Mouse (Mus musculus): ENCODE measurements around the gene Cenpq.

The Cenpq gene

DNA sequence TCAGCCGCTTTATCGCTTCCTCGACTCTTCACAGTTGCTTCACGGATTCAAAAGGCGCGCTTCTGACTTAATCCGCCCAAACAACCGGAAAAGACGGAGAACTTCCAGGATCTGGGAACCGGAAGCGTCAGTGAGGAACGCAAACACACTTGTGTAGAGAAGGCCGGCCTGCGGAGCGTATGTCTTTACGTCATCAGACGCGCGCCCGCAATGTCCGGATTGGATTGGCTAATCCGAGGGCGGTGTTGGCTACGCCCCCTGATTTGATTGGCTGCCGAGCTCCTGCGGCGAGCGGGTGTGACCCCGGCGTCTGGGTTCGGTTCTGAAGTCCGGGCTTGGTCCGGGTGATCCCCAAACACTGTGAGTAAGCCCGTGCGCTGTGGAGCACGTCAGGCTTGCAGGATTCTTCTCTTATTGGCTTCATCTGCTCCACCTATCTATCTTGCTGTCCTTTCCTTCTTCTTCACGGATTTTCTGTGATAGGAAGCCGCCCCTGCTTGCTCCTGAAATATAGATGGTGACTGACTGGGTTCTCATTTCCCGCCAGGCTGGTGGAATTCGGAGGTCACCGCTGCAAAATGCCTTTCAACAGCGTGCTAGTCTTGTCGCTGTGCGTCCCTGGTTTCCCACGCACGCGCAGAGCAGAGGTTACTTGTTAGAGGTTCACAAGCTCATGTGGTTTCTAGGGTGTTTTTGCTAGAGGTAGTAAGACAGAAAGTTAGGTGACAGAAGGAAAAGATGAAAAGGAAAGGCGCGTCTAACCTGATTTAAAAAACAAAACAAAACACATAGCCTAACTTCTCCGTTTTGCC lies at the start of gene Cenpq, which contains the start of gene Mut:
Cenpq (minus strand) TSS at position 628 of the 812 bp plus-strand sequence.
Mut (plus strand) TSS at position 266 of the 812 bp plus-strand sequence.
- DNase-seq (ENCODE audit: low read depth): peak; percentile 97

DNA sequence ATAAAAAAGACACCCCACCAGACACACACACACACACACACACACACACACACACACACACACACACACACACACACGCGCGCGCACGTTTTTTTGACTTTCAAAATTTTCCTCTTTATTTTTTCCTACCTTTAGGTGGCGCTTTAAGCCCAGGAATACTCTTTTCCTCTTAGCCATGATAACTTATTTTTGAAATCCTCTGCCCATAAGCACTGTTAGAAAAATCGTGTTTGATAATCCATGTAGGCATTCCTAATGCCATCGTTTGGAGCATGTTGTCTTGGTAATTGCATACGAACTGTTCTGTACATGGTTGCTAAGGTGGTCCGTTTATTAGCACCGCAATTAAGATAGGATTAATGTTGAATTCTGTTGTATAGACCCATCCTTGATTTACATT lies 43.1 kb upstream of the Cenpq start:
- DNase-seq (ENCODE audit: low read depth): peak; percentile 18

DNA sequence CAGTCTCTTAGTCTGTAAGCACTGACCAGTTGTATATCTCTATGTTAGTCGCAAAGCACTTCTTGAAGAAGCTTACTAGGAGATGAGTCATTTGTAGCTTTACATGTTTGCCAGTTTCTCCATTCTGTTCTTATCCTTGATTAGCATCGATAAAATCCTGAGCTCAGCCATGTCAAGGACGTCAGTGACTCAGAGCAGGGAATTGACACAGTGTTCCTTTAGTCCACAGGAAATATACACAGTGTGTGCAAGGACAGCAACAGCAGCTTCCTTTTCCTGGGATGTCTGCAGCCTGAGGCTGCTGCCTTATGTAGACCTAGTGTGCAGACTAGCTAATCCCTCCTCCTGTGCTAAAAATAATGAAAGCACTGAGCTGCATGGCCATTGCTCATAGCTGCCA lies 13.7 kb upstream of the Cenpq start:
- DNase-seq (ENCODE audit: low read depth): peak; percentile 61

DNA sequence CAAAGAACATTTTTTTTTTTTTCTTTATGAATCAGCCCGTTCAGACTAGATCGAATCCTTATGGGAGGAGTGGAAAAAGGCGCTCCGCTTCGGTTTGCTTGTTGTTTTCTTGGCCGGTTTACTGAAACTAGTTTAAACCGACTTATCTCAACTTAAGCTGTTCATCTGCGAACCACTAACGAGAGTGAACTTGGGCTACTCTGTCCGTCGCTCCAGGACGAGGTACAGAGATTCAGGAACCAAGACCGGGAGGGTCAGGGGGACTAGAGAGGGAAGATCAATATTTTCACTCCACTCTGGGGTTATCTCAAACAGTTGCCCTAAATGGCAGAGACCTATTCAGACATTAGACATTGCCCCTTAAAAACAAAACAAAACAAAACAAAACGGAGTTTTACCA lies 862 bp downstream of the Cenpq start:
- peak; percentile 51 for DNase-seq (ENCODE audit: low read depth)

DNA sequence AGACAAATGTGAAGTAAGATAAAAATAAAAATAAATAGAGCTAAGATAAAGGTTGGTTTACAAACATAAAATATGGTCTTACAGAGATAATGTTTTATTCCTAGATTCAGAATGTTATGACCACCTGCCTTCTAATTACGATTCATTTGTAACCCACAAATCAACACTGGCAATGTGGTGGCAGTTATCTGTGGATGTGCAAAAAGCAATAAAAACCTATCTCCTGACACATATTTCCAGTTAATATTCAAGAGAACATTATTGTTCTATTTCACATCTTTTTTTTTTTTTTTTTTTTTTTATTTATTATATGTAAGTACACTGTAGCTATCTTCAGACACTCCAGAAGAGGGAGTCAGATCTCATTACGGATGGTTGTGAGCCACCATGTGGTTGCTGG lies 19.3 kb downstream of the Cenpq start:
- no peak for DNase-seq (ENCODE audit: low read depth)

DNA sequence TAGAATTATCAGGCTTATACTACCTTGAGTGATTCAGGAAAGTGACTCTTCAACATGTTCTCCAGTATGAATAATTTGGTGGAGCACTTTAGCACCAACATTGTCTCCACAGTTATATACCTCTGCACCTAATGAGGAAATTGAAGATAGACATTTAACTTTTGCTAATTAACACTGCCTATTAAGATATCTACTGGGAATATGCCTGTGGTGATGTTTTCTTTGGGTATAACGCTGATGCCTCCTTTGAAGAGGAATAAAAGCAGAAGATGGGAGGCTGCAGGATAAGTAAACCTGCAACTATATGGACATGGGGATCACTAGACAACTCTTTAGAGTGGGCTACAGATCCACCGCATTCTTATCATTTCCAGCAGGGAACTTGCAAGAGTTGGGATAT lies 20.6 kb downstream of the Cenpq start, which contains the start of gene Glyatl3:
Glyatl3 (minus strand) TSS at position 101 of the 400 bp plus-strand sequence.
- DNase-seq (ENCODE audit: low read depth): no peak

DNA sequence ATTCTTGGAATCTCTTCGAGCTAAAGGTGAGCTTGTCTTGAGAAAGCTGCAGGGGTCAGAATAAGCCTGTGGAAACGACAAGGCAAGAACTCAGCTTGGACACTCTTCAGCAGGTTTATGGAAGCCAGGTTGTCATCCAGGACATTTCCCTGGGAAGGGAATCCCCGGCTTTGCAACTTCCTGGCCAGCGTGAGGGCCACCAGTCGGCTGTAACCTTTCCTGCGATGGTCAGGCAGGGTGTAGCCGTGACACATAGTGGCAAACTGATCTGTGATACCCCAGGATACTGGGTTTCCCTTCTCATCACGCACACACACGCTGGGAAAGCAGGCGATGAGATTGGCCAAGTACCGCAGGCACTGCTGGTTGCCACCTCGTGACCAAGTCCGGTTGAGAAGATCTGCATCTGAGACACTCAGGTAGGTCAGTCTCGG lies 30.1 kb downstream of the Cenpq start:
- no peak for DNase-seq (ENCODE audit: low read depth)

DNA sequence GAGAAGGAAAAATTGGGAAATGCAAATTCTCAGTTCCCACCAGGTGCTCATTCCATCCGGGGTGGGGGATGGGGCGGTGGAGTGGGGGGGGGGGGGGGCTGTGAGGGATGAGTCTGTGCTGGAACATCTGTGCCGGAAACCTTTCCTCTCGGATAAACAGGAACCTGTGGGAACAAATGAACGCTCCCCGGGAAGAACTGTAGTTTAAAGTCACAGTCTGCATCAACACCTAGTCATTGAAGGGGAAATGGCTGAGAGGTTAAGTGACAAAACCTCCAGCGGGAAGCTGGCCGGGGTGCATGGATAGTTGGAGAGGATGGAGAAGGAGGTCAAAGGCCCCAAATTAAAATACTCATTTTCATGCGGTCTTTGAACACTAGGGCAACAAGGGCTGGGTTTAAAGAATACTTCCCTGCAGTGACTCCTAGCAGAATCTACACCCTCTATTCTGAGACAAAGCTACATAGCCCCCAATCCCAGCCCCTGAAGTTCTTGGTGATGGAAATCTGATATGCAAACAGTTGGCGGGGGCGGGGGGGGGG lies 30.7 kb downstream of the Cenpq start:
- DNase-seq (ENCODE audit: low read depth): no peak

DNA sequence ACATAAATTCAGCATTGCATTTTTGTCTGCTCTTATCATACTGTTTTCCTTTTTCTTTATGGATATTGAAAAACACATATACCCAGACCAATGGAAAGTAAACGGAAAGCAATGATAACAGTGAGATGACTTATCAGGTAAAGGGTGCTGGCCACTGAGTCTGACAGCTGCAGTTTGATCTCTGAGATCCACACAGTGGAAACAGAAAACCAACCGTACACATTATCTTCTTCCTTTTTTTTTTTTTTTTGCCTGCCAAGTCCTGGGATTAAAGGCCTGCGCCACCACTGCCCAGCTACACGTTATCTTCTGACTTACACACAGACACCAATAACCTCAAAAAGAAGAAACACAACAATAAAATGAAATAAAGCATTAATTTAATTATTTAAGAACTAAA lies 31.5 kb downstream of the Cenpq start:
- DNase-seq (ENCODE audit: low read depth): no peak

DNA sequence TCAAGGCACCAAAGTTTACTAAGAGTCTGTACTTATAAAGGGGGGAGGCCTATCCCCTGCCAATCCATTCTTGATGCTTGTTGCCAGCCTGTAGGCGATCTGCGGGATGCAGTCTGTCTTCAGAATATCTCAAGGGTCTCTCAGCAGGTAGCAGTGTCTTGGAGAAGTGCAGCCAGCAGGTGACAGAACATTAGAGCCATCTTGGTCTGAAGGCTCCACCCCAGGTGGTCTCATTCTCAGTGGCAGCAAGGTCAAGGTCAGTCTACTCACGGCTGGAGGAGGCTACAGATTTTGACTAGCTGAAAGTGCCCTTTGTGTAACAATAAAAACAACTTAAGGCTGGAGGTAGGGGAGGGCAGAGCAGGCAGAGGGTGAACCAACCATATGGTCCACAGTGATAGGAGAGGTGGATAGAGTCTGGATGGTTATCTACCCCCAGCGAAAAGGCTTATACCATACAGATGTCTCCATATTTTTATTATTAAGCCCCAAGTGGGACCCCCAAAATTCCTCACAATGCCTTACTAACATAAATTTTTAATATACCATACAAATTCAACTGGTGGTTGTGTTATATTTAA lies 35.0 kb downstream of the Cenpq start:
- no peak for DNase-seq (ENCODE audit: low read depth)

DNA sequence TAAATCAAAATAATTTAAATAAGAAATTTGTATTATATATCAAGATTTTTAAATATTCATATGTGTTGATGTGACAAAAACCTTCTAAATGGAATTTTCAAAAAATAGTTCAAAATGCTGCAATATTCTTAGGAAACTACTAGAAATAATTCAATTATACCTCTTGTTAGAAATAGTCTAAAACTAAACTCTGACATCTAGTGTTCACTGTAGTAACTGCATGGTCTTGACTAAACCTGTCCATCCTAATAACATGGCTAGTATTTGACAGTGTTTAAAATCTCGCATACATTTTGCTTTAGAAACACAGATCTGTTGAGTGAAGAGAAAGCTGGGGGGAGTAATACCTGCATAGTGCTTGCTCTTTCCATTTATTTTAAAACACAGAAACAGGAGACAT lies 38.0 kb downstream of the Cenpq start:
- peak; percentile 73 for DNase-seq (ENCODE audit: low read depth)

DNA sequence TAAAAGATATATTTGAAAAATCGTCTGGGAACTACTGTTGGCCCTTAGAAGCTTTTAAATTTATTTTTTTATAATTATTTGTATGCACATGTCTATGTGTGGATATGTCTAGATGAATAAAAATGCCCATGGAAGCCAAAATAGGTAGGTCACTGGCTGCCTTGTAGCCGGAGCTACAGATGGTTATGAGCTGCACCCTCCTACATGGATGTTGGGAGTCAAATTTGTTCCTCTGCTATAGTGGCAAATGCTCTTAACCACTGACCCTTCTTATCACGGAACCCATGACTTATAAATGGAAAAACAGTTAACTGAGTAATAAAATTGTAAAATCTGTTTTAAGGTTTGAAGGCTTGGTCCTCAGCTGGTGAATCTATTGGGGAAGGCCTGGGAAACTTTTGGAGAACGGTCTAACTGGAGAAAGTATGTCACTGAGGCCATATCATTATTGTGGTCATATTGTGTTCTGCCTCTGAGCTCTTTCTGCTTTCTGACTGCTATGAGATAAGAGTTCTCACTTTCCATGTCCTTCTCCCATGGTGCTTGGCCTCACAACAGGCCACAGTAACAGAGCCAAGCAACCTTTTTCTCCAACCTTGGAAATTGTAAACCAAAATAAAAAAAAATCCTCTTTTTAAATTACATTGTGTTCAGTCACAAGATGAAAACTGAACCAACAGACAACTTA lies 46.9 kb downstream of the Cenpq start:
- DNase-seq (ENCODE audit: low read depth): no peak

DNA sequence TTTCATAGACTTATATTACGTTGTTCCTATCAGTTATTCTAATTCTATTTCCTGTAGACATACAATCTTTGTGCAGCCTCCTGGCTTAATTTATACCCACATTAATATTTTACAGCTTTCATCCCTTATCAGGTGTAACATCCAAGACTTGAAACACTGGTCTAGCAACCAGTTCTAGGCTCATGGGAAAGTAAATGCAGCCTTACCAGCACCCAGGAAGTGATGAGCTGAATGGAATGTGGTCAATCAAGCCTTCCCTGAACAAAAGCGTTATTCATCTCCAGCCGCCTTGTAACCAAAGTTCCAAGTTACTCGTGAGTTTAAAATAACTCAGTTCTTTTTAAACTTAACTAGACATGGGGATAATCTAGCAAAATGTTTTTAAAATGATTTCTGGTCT lies 49.7 kb downstream of the Cenpq start:
- no peak for DNase-seq (ENCODE audit: low read depth)

DNA sequence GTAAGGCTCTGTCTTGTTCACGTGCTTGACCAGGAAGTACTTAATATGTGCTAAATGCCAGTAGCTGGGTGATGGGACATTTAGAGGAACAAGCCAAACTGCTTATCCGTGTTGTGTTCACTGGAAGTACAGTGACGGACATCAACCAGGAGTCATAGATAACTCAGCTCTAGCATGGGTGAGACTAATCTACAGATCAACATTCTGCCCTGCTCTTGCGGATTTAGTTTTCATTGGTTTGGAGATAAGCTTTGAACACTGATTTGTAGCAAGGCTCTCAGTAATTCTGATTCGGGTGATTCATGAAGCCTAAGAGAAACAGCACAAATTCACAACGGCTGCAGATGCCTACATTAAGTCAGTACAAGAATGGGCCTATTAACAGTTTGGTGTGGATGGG lies 52.7 kb downstream of the Cenpq start:
- DNase-seq (ENCODE audit: low read depth): no peak

DNA sequence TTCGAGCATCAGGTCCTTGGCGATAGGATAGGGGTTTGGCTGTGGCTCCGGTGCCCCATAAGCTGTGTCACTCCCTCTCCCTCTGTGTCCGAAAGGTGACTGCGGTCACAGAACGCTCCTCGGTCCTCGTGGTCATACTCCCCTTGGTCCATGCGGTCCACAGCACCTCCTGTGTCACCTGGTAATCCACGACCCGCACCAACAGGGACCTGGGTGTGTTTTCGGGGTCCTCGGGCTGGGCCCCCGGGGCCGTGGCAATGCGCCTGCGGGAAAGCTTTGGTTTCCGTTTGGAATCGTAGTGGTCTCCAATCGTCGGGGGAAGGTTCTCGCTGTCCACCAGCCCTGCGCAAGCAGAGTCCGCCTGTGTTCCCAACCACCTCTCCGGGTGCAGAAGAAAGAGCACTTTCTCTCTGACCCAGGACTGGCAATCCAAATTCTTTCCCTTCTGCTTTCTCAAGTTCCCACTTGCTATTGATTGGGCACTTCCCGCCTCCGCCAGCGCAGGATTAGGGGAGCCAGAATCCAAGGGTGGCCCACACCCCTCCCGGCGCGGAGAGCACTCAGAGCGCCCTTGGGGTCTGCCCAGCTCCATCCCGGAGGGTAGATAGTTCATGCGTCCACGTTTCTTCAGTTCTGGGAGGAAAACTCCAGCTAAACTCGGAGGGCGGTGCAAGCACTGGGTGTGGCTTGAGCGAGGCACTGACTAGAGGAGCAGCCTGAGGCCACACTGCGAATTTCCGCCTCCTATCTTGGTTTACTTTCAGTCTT lies 54.7 kb downstream of the Cenpq start, which contains the start of gene 9130008F23Rik:
9130008F23Rik (minus strand) TSS at position 636 of the 768 bp plus-strand sequence.
- peak; percentile 80 for DNase-seq (ENCODE audit: low read depth)

DNA sequence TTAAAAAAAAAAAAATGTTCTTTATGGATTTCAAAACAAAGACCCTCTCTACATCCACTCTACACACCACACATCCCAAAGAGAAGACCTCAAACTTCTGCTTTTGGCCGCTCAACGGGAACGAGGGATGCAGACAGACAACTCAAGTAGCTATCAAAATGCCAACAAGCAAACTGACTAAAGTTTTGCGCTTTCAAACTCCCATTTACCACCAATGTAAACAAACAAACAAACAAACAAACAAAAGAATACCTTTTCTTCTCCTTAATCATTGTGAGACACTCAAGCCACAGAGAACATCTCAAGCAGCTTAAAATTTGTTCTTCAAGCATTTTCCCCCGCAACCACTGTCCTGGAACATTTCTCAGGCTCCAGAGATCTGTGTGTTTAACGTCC lies 55.3 kb downstream of the Cenpq start:
- peak; percentile 47 for DNase-seq (ENCODE audit: low read depth)

DNA sequence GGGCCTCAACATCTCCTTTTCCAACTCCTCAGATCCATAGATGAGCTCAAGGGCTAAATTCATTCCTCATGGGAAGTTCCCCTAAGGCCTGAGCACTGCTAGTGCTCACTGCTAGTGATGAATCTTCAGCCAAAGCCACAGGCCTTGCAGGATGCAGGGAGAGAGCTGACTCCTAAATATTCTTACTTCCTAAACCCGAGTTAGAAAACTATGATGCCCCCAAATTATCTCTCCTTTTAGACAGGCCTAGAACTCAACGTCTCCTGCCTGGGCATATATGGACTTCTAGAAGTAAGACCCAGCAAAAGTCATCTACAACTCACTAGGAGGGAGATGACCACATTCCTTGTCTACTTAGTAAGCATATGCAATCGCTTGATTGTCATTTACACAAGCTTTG lies 57.1 kb downstream of the Cenpq start:
- peak; percentile 15 for DNase-seq (ENCODE audit: low read depth)

DNA sequence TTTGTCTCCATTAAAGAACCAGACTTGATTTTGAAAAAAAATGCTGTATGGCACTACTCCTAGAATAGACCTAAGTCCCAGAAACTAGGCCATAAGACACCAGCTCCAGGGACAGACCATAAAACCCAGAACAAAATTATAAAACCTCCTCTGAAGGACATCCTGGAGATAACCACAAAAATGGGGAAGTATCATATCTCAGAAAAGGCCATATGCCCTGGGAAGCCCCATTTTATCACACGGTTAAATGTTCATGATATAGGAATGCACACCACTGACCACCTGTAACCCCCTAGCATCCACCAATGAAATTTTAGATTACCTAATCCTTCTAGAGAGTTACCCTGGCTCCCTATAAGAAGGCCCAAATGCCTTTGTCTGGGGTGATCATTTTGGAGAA lies 59.3 kb downstream of the Cenpq start:
- DNase-seq (ENCODE audit: low read depth): peak; percentile 79

DNA sequence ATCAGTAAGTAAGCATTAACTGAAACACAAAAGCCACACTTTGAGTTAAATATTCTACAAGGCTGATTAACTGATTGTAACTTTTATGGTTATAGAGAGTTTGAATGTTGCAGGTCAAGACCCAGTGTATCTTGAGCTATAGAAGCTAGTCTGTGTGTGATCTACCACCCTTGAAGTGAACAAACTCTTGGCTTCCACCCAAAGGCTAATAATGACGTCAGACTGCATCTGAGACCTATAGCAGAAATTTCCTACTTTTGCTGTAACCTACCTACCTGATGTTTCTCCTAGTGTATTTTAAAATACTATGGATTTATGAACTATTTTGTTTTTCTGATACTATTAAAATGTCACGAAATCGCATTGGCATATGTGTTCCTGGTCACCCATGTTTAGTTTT lies 60.1 kb downstream of the Cenpq start:
- peak; percentile 23 for DNase-seq (ENCODE audit: low read depth)

DNA sequence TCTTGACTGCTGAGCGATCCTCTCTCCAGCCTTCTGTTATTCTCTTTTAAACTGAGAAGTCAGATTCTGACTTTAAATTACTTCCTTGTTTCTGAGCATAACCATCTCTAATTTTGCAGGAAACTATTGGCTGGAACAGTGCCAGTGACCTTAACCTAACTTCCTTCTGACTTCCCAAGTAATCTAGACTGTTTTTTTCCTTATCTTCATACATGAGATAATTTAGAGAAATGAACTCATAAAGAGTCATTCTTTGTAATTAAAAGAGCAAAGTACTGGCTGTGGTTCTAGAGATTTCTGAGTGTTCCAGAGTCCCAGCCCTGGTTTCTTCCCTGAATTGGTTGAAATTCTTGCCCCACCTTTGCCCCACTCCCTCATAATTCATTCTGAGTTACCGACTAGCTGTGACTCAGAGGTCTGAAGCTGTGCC lies 61.2 kb downstream of the Cenpq start:
- DNase-seq (ENCODE audit: low read depth): peak; percentile 71
